Mouse (Mus musculus) embryo, embryonic 10 days (tissue): ENCODE data around the gene Frrs1l.

Source experiments
- DNase-seq: peaks from one replicate; pipeline ENCODE4 v3.0.0-alpha.2; 2015; ENCODE audit warnings: low spot score

Gene Frrs1l

DNA sequence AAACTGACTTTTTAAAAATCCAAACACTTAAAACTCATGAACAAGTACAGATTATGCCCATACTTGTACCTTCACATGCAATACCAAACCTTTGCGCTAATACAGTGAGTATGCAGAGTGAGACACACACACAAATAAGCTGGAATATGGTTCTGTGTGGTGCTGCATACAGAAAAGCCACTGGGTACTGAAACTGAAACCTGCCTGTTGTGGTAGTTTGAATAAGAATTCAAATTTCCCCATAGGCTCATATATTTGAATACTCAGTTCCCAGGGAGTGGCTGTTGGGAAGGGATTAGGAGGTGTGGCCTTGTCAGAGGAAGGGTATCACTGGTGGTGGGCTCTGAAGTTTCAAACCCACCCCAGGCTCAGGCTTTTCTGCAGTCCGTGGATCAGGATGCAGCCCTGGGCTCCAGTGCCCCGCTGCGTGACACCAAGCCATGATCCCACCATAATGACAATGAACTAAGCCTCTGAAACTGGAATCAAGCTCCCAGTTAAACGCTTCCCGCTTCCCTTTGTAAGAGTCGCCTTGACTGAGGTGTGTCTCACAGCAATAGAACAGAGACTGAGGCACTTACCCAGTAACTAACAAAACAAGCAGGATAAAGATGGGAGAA lies 77.7 kb downstream of the Frrs1l start:
- no peak for DNase-seq

DNA sequence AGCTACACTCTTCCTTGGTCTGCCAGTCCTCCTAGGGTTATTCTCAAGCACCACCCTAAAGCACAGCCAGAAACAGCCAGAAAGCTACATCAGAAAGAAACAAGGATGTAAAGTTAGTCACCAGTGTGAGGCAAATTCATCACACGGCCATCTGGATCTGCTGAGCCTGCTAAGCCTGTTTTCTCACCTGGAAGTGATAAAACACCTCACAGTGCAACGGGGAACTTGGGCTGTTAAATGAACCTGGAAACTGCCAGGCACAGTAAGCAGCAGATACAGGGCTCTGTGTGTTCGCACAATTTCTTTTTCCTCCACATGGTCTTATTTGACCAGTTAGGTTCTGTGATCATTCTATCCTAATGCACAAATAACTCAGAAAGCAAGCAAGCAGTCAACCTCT lies 80.6 kb downstream of the Frrs1l start:
- DNase-seq: no peak

DNA sequence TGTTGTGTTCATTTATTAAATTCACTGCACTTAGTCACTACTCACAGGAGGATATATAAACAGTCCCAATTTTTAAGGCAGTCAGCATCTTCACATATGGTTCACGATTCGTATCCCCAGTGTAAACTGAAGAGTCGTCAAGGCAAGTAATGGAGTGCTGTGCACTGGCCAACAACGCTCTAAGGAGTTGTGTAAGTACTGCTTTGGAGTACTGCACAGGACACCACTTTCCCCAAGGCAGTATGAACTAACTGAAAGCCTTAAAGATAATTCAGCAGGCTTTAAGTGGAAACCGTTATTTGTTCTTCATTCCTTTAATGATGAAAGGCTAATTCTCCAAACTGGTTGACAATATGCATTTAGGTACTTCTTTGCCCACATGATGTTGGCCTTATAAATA lies 82.5 kb downstream of the Frrs1l start:
- no peak for DNase-seq
